ENCODE assay signal across 10 mouse cellular contexts in the genomic region with DNA sequence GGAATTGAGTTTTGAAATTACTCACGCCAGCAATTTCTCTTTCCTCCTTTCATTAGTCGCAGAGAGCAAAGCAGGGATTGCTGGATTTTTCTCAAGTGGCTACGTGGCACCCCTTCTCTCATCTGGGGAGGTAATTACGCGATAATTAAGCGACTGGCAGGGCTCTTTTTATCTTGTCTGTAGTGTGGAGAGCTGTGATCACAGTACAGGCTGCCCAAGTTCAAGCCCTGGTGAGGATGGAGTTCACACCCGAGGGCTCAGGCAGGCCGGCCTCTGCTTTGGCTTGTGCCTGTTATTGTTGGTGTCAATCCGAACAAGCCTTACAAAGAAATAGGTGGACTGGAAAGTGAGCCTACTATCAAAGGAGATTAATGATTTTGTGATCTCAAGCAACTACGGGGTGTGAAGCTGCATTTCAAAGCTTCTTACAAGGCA. TPM values are rescaled to one million over a fixed set of nuclear protein-coding genes. Genes with fewer than 3 reads are reported as not detected.
DNase-seq lines count a peak whose midpoint lies in the region; ATAC-seq and TF ChIP-seq lines count a peak whose summit lies in the region.
"Had no signal": no experiment of that assay in that cellular context is flagged by ENCODE, and none has a peak within 500 bp of the region (broad histone marks: within the 10 kb centered on the region; RNA-seq: fewer than 3 reads in every experiment).

No protein-coding gene starts in this region.

- TF ChIP-seq CTCF in stomach, postnatal 0 days (IDR thresholded peaks at IDR 0.05; ENCODE audit: low read depth), result no peak
- no peak for TF ChIP-seq CTCF in cerebellum, adult 2 months (IDR thresholded peaks at IDR 0.05; ENCODE audit: borderline replicate concordance, insufficient read depth, low read depth, low read length)

- peak; percentile 62 for DNase-seq in embryo, embryonic 10 days (ENCODE audit: low spot score)
- no peak for DNase-seq in embryo, embryonic 9.5 days (ENCODE audit: extremely low spot score)
- peak; percentile 73 for DNase-seq in midbrain, embryonic 10.5 days (ENCODE audit: low spot score)
- no peak for DNase-seq in liver, embryonic 13.5 days
- peak; percentile 53 for DNase-seq in stomach, postnatal 0 days (ENCODE audit: low spot score)
- DNase-seq in cerebellum, adult 8-10 months, result no peak
- no peak for DNase-seq in cerebellum, adult 2 months
- DNase-seq: adrenal gland, postnatal 14 days; right cerebral cortex, postnatal 4 days had no signal

- under 1% methylated on average over 10 of the region's 10 CpGs for WGBS in midbrain, embryonic 10.5 days
- WGBS in midbrain, embryonic 16.5 days, result 1% methylated on average over 10 of the region's 10 CpGs
- WGBS in liver, embryonic 13.5 days (ENCODE audit: insufficient replicate concordance), result 3% methylated on average over 10 of the region's 10 CpGs
- 6% methylated on average over 10 of the region's 10 CpGs for WGBS in stomach, postnatal 0 days
- 7% methylated on average over 10 of the region's 10 CpGs for WGBS in cerebellum, adult 2 months

- H3K36me3 ChIP-seq in midbrain, embryonic 10.5 days, result no peaks in the 10 kb centered on the region; the same call in none of the 2 replicates
- H3K36me3 ChIP-seq in midbrain, embryonic 16.5 days (ENCODE audit: control insufficient read depth, insufficient read depth, low read length), result no peaks in the 10 kb centered on the region
- no peaks in the 10 kb centered on the region for H3K36me3 ChIP-seq in liver, embryonic 13.5 days
- H3K36me3 ChIP-seq in stomach, postnatal 0 days (ENCODE audit: control insufficient read depth, insufficient read depth, low read length), result no peaks in the 10 kb centered on the region; the same call in 1 of the 2 replicates

- H3K9ac ChIP-seq in midbrain, embryonic 16.5 days (ENCODE audit: low read depth, low read length), result no peak overlapping the region
- H3K9ac ChIP-seq in liver, embryonic 13.5 days, result 0 out of 2 replicates have a peak overlapping the region, but pooled peaks have one; percentile 28
- H3K9ac ChIP-seq in stomach, postnatal 0 days (ENCODE audit: low read length), result peak overlapping the region; percentile 73

- TF ChIP-seq EP300 in stomach, postnatal 0 days (optimal IDR thresholded peaks at IDR 0.05), result no peak

- peaks cover 100% of the 10 kb centered on the region for H3K27me3 ChIP-seq in midbrain, embryonic 10.5 days (ENCODE audit: low read depth, poor library complexity, severe bottlenecking)
- peaks cover 53% of the 10 kb centered on the region for H3K27me3 ChIP-seq in midbrain, embryonic 16.5 days (ENCODE audit: control insufficient read depth, insufficient read depth, low read depth, low read length)
- peaks cover 92% of the 10 kb centered on the region for H3K27me3 ChIP-seq in liver, embryonic 13.5 days
- H3K27me3 ChIP-seq in stomach, postnatal 0 days (ENCODE audit: control insufficient read depth, insufficient read depth, low read length), result peaks cover 8% of the 10 kb centered on the region; the same call in 1 of the 2 replicates
- H3K27me3 ChIP-seq in cerebellum, adult 2 months (ENCODE audit: control insufficient read depth, insufficient read depth, low read length), result peaks cover 28% of the 10 kb centered on the region; the same call in 1 of the 2 replicates

- no peak overlapping the region for H3K4me2 ChIP-seq in midbrain, embryonic 16.5 days (ENCODE audit: low read length)
- peak overlapping the region; percentile 49 for H3K4me2 ChIP-seq in liver, embryonic 13.5 days
- peak overlapping the region; percentile 69 for H3K4me2 ChIP-seq in stomach, postnatal 0 days (replicated peaks; ENCODE audit: low read depth)

- no peak for ATAC-seq in midbrain, embryonic 16.5 days
- ATAC-seq in liver, embryonic 13.5 days (ENCODE audit: low read depth), result no peak
- no peak for ATAC-seq in stomach, postnatal 0 days (ENCODE audit: low FRiP score, low TSS enrichment)

- no peak for TF ChIP-seq POLR2A in cerebellum, adult 2 months (IDR thresholded peaks at IDR 0.05; ENCODE audit: borderline replicate concordance, insufficient read depth, low read length)

- no peaks in the 10 kb centered on the region for H3K9me3 ChIP-seq in midbrain, embryonic 10.5 days (replicated peaks)
- no peaks in the 10 kb centered on the region for H3K9me3 ChIP-seq in midbrain, embryonic 16.5 days (replicated peaks; ENCODE audit: control insufficient read depth, low read length, poor library complexity, severe bottlenecking)
- H3K9me3 ChIP-seq in liver, embryonic 13.5 days (replicated peaks), result no peaks in the 10 kb centered on the region
- no peaks in the 10 kb centered on the region for H3K9me3 ChIP-seq in stomach, postnatal 0 days (ENCODE audit: control insufficient read depth, low read length)

- H3K27ac ChIP-seq in midbrain, embryonic 10.5 days (replicated peaks), result peak overlapping the region; percentile 90
- H3K27ac ChIP-seq in midbrain, embryonic 16.5 days (ENCODE audit: low read length), result no peak overlapping the region
- peak overlapping the region; percentile 64 for H3K27ac ChIP-seq in liver, embryonic 13.5 days
- peak overlapping the region; percentile 92 for H3K27ac ChIP-seq in stomach, postnatal 0 days (replicated peaks)
- no peak overlapping the region for H3K27ac ChIP-seq in cerebellum, adult 2 months (ENCODE audit: insufficient read depth, low read length)

- peak overlapping the region; percentile 73 for H3K4me3 ChIP-seq in midbrain, embryonic 10.5 days
- no peak overlapping the region for H3K4me3 ChIP-seq in midbrain, embryonic 16.5 days (ENCODE audit: low read depth, low read length)
- peak overlapping the region; percentile 33 for H3K4me3 ChIP-seq in liver, embryonic 13.5 days (replicated peaks)
- peak overlapping the region; percentile 44 for H3K4me3 ChIP-seq in stomach, postnatal 0 days (ENCODE audit: low read depth, low read length)
- H3K4me3 ChIP-seq in cerebellum, adult 2 months (replicated peaks; ENCODE audit: insufficient read depth, low read depth, low read length), result no peak overlapping the region

- H3K4me1 ChIP-seq in midbrain, embryonic 10.5 days, result peaks cover 73% of the 10 kb centered on the region
- peaks cover 5% of the 10 kb centered on the region; the same call in 1 of the 2 replicates for H3K4me1 ChIP-seq in midbrain, embryonic 16.5 days (ENCODE audit: control insufficient read depth, insufficient read depth, low read length)
- peaks cover 12% of the 10 kb centered on the region; the same call in 1 of the 2 replicates for H3K4me1 ChIP-seq in liver, embryonic 13.5 days (replicated peaks)
- no peaks in the 10 kb centered on the region for H3K4me1 ChIP-seq in stomach, postnatal 0 days (replicated peaks; ENCODE audit: control insufficient read depth, insufficient read depth)
- H3K4me1 ChIP-seq in cerebellum, adult 2 months (ENCODE audit: control insufficient read depth, insufficient read depth, low read length), result no peaks in the 10 kb centered on the region; the same call in 1 of the 2 replicates

RNA-seq across cellular contexts. Expression of gene Foxa1, which starts 7.1 kb away (rescaled TPM):
- polyA plus RNA-seq in midbrain, embryonic 10.5 days (2016; fragmentation: Nextera tagmentation; extraction: Ambion mirVana), result 3.2 and 3.9 TPM in 2 replicates
- polyA plus RNA-seq in midbrain, embryonic 16.5 days (2015; fragmentation: Nextera tagmentation; extraction: Ambion mirVana), result 1.1 and 1.8 TPM in 2 replicates
- polyA plus RNA-seq in liver, embryonic 13.5 days (2015; fragmentation: Nextera tagmentation; extraction: Ambion mirVana), result 0.67 and 0.73 TPM in 2 replicates
- polyA plus RNA-seq in stomach, postnatal 0 days (2015; fragmentation: Nextera tagmentation; extraction: Ambion mirVana), result 16.1 and 28.9 TPM in 2 replicates
- polyA plus RNA-seq in cerebellum, adult 2 months (2012; rRNA removed), result 0.03 TPM in 1 of 2 replicates, not detected in the other

RNA-seq across cellular contexts. Expression of gene Ttc6, which starts 24.3 kb away (rescaled TPM):
- 2.1 and 2.3 TPM in 2 replicates for polyA plus RNA-seq in midbrain, embryonic 10.5 days (2016; fragmentation: Nextera tagmentation; extraction: Ambion mirVana)
- polyA plus RNA-seq in midbrain, embryonic 16.5 days (2015; fragmentation: Nextera tagmentation; extraction: Ambion mirVana), result 1.1 and 1.3 TPM in 2 replicates
- polyA plus RNA-seq in liver, embryonic 13.5 days (2015; fragmentation: Nextera tagmentation; extraction: Ambion mirVana), result 0.05 TPM in 1 of 2 replicates, not detected in the other
- 3.3 and 3.5 TPM in 2 replicates for polyA plus RNA-seq in stomach, postnatal 0 days (2015; fragmentation: Nextera tagmentation; extraction: Ambion mirVana)
- polyA plus RNA-seq in cerebellum, adult 2 months (2012; rRNA removed), result 0.03 TPM in 1 of 2 replicates, not detected in the other

Comparison
In these comparisons a context has a peak if more than half of its experiments do, and no peak if none do; other contexts are left out.
1. DNase-seq: peak in embryo, embryonic 10 days (single experiment), midbrain, embryonic 10.5 days (single experiment) and stomach, postnatal 0 days (single experiment); none in embryo, embryonic 9.5 days (single experiment), liver, embryonic 13.5 days (single experiment), cerebellum, adult 8-10 months (single experiment) and cerebellum, adult 2 months (0 of 2).
2. H3K27ac ChIP-seq: peak in midbrain, embryonic 10.5 days (single experiment), liver, embryonic 13.5 days (single experiment) and stomach, postnatal 0 days (single experiment); none in midbrain, embryonic 16.5 days (single experiment) and cerebellum, adult 2 months (single experiment).
3. H3K4me3 ChIP-seq: peak in midbrain, embryonic 10.5 days (single experiment), liver, embryonic 13.5 days (single experiment) and stomach, postnatal 0 days (single experiment); none in midbrain, embryonic 16.5 days (single experiment) and cerebellum, adult 2 months (single experiment).